Mouse (Mus musculus): ENCODE measurements around the gene Ephb3. TPM values are rescaled to one million over a fixed set of nuclear protein-coding genes. Genes with fewer than 3 reads are reported as not detected.

Gene Ephb3
- polyA plus RNA-seq, 1 experiment from 2014 or later, result 0.34 TPM

DNA sequence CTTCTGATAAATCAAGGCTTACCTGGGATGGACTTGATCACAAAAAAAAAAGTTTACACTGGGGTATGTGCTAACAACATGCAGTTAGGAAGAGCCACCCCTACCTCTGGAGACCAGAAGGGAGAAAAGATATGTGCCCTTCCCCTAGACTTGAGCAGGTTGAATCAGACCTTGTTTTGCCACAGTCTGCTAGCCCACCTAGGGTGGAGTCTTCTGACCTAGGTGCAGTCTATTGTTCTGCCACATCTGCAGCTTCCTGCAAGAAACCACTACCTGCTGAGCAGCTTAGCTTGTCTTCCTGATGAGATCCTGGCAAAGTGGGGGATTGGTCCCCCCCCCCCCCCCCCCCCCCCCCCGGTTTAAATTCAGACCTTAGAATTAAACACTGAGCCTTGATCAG lies 29.3 kb upstream of the Ephb3 start:
- no CpG with 5 or more reads among the region's 1 CpGs for WGBS (ENCODE audit: insufficient replicate concordance)
- TF ChIP-seq CTCF (IDR thresholded peaks at IDR 0.05; ENCODE audit: low read depth) (no peak), EP300 (IDR thresholded peaks at IDR 0.05; ENCODE audit: low read depth) (no peak)
- DNase-seq, result no peak
- no peaks in the 10 kb centered on the region for H3K36me3 ChIP-seq (replicated peaks; ENCODE audit: insufficient read depth, low read length)
- H3K9ac ChIP-seq (replicated peaks), result no peak overlapping the region
- no peak overlapping the region for H3K4me2 ChIP-seq (ENCODE audit: low read depth, low read length)
- H3K4me3 ChIP-seq (ENCODE audit: low read depth, low read length), result no peak overlapping the region
- no peaks in the 10 kb centered on the region for H3K4me1 ChIP-seq (ENCODE audit: insufficient read depth)
- no peaks in the 10 kb centered on the region for H3K9me3 ChIP-seq (ENCODE audit: low read length)
- no peak for ATAC-seq
- H3K27ac ChIP-seq (ENCODE audit: low read depth), result no peak overlapping the region
- no peaks in the 10 kb centered on the region for H3K27me3 ChIP-seq (ENCODE audit: insufficient read depth, low read length)

DNA sequence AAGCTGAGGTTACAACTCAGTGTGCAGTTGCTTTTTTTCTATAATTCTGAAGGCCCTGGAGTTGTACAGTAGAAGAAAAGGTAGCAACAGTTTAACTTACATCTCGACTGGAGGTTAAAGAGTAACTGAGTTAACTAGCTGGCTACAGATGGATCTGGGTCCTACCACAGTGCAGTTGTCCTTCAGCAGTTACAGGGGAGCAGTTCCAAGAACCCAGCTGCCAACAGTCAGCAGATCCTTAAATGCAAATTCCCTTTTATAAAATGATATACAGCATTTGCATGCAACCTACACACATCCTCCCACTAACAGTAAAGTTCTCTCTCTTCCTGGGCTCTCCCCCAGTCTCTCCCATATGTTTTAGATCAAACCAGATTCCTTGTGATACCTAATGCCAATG lies 22.4 kb upstream of the Ephb3 start:
- DNase-seq (no peak), ATAC-seq (no peak)
- Histone ChIP-seq H3K27me3 (ENCODE audit: insufficient read depth, low read length) (no peaks in the 10 kb centered on the region), H3K9me3 (ENCODE audit: low read length) (no peaks in the 10 kb centered on the region), H3K27ac (ENCODE audit: low read depth) (no peak overlapping the region), H3K36me3 (replicated peaks; ENCODE audit: insufficient read depth, low read length) (no peaks in the 10 kb centered on the region), H3K9ac (replicated peaks) (no peak overlapping the region), H3K4me1 (ENCODE audit: insufficient read depth) (no peaks in the 10 kb centered on the region), H3K4me2 (ENCODE audit: low read depth, low read length) (no peak overlapping the region), H3K4me3 (ENCODE audit: low read depth, low read length) (no peak overlapping the region)
- 35% methylated on average over 1 of the region's 1 CpGs for WGBS (ENCODE audit: insufficient replicate concordance)
- TF ChIP-seq EP300 (IDR thresholded peaks at IDR 0.05; ENCODE audit: low read depth) (no peak), CTCF (IDR thresholded peaks at IDR 0.05; ENCODE audit: low read depth) (no peak)

DNA sequence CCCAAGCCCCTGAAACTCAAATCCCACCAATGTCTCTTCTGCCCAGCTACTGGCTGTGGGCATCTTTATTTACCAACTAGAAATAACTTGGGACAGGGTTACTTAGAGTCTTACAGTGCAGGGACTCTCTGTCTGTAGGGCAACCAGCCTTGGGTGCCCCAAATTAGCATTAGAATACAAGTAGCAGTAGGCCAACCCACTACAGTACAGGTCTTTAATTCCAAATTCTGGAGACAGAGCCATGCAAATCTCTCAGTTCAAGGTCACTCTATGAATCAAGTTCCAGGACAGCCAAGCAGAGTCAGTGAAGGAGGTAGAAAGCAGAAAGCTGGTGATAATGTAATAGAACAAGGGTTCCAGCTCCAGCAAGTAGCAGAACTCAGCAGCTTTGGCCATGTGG lies 19.9 kb upstream of the Ephb3 start:
- ATAC-seq (no peak), DNase-seq (no peak)
- TF ChIP-seq CTCF (IDR thresholded peaks at IDR 0.05; ENCODE audit: low read depth), result no peak
- no peak for TF ChIP-seq EP300 (IDR thresholded peaks at IDR 0.05; ENCODE audit: low read depth)

DNA sequence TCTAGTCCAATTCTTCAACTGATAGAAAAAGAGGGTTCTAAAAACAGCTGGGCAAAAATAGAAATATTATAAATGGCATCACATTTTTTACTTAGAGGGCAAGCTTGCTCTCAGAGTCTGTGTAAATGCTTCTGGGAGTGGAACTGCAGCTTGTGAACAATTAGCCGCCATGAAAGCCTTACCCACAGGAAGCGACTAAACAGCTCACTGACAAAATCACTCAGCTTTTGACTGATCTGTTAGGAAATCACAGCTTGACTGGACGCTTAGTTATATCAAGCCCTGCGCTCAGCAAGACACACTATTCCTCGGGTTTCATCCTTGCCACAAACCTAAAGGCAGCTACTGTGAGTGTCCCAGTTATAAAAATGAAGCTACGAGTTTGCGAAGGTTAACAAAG lies 17.0 kb upstream of the Ephb3 start:
- no peak overlapping the region for H3K4me2 ChIP-seq (ENCODE audit: low read depth, low read length)
- no peak overlapping the region for H3K4me3 ChIP-seq (ENCODE audit: low read depth, low read length)
- no peaks in the 10 kb centered on the region for H3K36me3 ChIP-seq (replicated peaks; ENCODE audit: insufficient read depth, low read length)
- ATAC-seq (no peak), DNase-seq (no peak)
- no peaks in the 10 kb centered on the region for H3K4me1 ChIP-seq (ENCODE audit: insufficient read depth)
- H3K9me3 ChIP-seq (ENCODE audit: low read length), result no peaks in the 10 kb centered on the region
- TF ChIP-seq CTCF (IDR thresholded peaks at IDR 0.05; ENCODE audit: low read depth) (no peak), EP300 (IDR thresholded peaks at IDR 0.05; ENCODE audit: low read depth) (no peak)
- no peak overlapping the region for H3K27ac ChIP-seq (ENCODE audit: low read depth)
- H3K9ac ChIP-seq (replicated peaks), result no peak overlapping the region
- 41% methylated on average over 7 of the region's 7 CpGs for WGBS (ENCODE audit: insufficient replicate concordance)
- H3K27me3 ChIP-seq (ENCODE audit: insufficient read depth, low read length), result no peaks in the 10 kb centered on the region

More for the DNA sequence above, 19.9 kb upstream of the Ephb3 start:
- Histone ChIP-seq H3K4me2 (ENCODE audit: low read depth, low read length) (no peak overlapping the region), H3K9ac (replicated peaks) (no peak overlapping the region), H3K4me1 (ENCODE audit: insufficient read depth) (no peaks in the 10 kb centered on the region), H3K27ac (ENCODE audit: low read depth) (no peak overlapping the region), H3K9me3 (ENCODE audit: low read length) (no peaks in the 10 kb centered on the region), H3K4me3 (ENCODE audit: low read depth, low read length) (no peak overlapping the region), H3K27me3 (ENCODE audit: insufficient read depth, low read length) (no peaks in the 10 kb centered on the region), H3K36me3 (replicated peaks; ENCODE audit: insufficient read depth, low read length) (no peaks in the 10 kb centered on the region)

DNA sequence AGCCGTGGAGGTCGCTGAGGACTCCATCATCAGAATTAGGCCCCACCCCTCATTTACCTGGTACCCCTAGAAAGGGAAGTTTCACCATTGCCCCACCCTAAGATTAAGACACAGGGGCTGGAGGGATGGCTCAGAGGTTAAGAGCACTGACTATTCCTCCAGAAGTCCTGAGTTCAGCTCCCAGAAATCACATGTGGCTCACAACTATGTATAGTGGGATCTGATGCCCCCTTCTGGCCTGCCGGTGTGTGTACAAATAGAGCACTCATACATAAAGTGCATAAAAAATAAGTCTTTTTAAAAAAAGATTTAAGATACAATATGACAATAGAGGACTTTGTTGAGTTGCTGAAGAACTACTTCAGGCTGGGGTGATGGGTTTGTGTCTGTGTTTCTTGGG lies 16.2 kb upstream of the Ephb3 start:
- no peaks in the 10 kb centered on the region for H3K36me3 ChIP-seq (replicated peaks; ENCODE audit: insufficient read depth, low read length)
- no peaks in the 10 kb centered on the region for H3K27me3 ChIP-seq (ENCODE audit: insufficient read depth, low read length)
- H3K4me1 ChIP-seq (ENCODE audit: insufficient read depth), result no peaks in the 10 kb centered on the region
- H3K4me3 ChIP-seq (ENCODE audit: low read depth, low read length), result no peak overlapping the region
- H3K9ac ChIP-seq (replicated peaks), result no peak overlapping the region
- TF ChIP-seq EP300 (IDR thresholded peaks at IDR 0.05; ENCODE audit: low read depth) (no peak), CTCF (IDR thresholded peaks at IDR 0.05; ENCODE audit: low read depth) (0 out of 2 replicates have a peak, but pooled peaks have one; percentile 13)
- H3K27ac ChIP-seq (ENCODE audit: low read depth), result no peak overlapping the region
- ATAC-seq (no peak), DNase-seq (no peak)
- no peaks in the 10 kb centered on the region for H3K9me3 ChIP-seq (ENCODE audit: low read length)
- 82% methylated on average over 3 of the region's 3 CpGs for WGBS (ENCODE audit: insufficient replicate concordance)
- H3K4me2 ChIP-seq (ENCODE audit: low read depth, low read length), result no peak overlapping the region

DNA sequence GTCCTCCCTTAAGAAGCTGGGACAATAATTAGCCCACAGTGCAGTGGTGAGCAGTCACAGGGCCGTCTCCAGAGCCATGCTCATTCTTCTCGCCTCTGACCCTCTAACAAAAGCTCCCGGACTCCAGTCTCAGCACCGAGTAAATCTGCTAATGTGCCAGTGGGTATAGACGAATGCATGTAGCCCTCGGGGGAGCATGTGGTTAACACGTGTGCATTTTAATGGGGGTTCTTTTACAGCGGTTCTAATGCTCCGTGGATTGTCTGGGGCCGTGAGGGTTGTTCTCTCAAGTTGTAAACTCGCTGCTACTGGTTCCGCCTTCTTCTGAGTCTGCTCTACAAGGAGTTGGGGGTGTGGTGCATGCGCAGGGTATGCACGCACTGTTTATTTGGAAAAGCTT lies 13.0 kb upstream of the Ephb3 start:
- Histone ChIP-seq H3K9ac (replicated peaks) (no peak overlapping the region), H3K9me3 (ENCODE audit: low read length) (no peaks in the 10 kb centered on the region), H3K27me3 (ENCODE audit: insufficient read depth, low read length) (no peaks in the 10 kb centered on the region), H3K4me1 (ENCODE audit: insufficient read depth) (no peaks in the 10 kb centered on the region), H3K27ac (ENCODE audit: low read depth) (no peak overlapping the region), H3K4me3 (ENCODE audit: low read depth, low read length) (no peak overlapping the region), H3K4me2 (ENCODE audit: low read depth, low read length) (no peak overlapping the region), H3K36me3 (replicated peaks; ENCODE audit: insufficient read depth, low read length) (no peaks in the 10 kb centered on the region)
- DNase-seq (no peak), ATAC-seq (no peak)
- WGBS (ENCODE audit: insufficient replicate concordance), result 76% methylated on average over 14 of the region's 14 CpGs
- no peak for TF ChIP-seq CTCF (IDR thresholded peaks at IDR 0.05; ENCODE audit: low read depth)
- TF ChIP-seq EP300 (IDR thresholded peaks at IDR 0.05; ENCODE audit: low read depth), result no peak

Data from liver, postnatal 0 days (tissue).